ENCODE assay signal across 7 mouse cellular contexts in genomic region chr19:7056248-7057087, GRCm38 (mm10). TPM values are rescaled to one million over a fixed set of nuclear protein-coding genes. Genes with fewer than 3 reads are reported as not detected.
DNase-seq lines count a peak whose midpoint lies in the region; ATAC-seq and TF ChIP-seq lines count a peak whose summit lies in the region.

TSS of gene Macrod1 (plus strand) at chr19:7056810.

- peaks cover 2% of the 10 kb centered on the region for H3K9me3 ChIP-seq in megakaryocyte, embryonic 14.5 days

- H3K27me3 ChIP-seq in megakaryocyte, embryonic 14.5 days (replicated peaks), result peaks cover 27% of the 10 kb centered on the region

- H3K4me3 ChIP-seq in cortical plate, adult 2 months (ENCODE audit: insufficient read depth, low read length), result peak within 1 kb of the TSS; percentile 31
- peak within 1 kb of the TSS; percentile 94 for H3K4me3 ChIP-seq in megakaryocyte, embryonic 14.5 days (replicated peaks)

- H3K36me3 ChIP-seq in megakaryocyte, embryonic 14.5 days (replicated peaks; ENCODE audit: low read length), result no peaks in the 10 kb centered on the region

- peak; percentile 81 for DNase-seq in adipocyte (ENCODE audit: low spot score)
- peak; percentile 89 for DNase-seq in gastrocnemius, postnatal 14 days
- DNase-seq in left cerebral cortex, adult 9 months (ENCODE audit: low spot score in 2 of 2), result peak; percentile 61 to 86
- peak; percentile 80 for DNase-seq in right cerebral cortex, postnatal 4 days

- no peak for TF ChIP-seq CTCF in cortical plate, adult 2 months (IDR thresholded peaks at IDR 0.05; ENCODE audit: extremely low read depth, insufficient read depth, low read length)

- no peaks in the 10 kb centered on the region; the same call in 1 of the 2 replicates for H3K4me1 ChIP-seq in cortical plate, adult 2 months (ENCODE audit: control insufficient read depth, insufficient read depth, low read length)
- H3K4me1 ChIP-seq in megakaryocyte, embryonic 14.5 days, result peaks cover 41% of the 10 kb centered on the region

- no peak within 1 kb of the TSS for H3K27ac ChIP-seq in cortical plate, adult 2 months (ENCODE audit: insufficient read depth, low read length)

- TF ChIP-seq POLR2A in cortical plate, adult 2 months (IDR thresholded peaks at IDR 0.05; ENCODE audit: extremely low read depth, insufficient read depth, low read length), result no peak

- ATAC-seq in inflammation-experienced regulatory T-cells, adult 6 months, result peak; percentile 87

- intact Hi-C loops in gastrocnemius, postnatal 14 days (cut with DNase I; ENCODE audit: low total_unique reads), result no loop called here

RNA-seq across cellular contexts. Expression of gene Macrod1, which starts in this region (rescaled TPM):
- polyA plus RNA-seq in cortical plate, adult 2 months (2012; rRNA removed), result 19.1 and 22.2 TPM in 2 replicates
- total RNA-seq in gastrocnemius, postnatal 14 days (2021), result 100 to 1,000 TPM; 187 to 192 TPM
- 1 to 10 TPM in 2 of 3 experiments, under 1 TPM in 1; 0.99 to 3.1 (median 1.8) TPM for polyA plus RNA-seq in inflammation-experienced regulatory T-cells, adult 6 months (2017; shearing (Covaris generic))
- 9.2 and 14.0 TPM in 2 replicates for polyA plus RNA-seq in megakaryocyte, embryonic 14.5 days (2012; ENCODE audit: insufficient read depth, low replicate concordance)
